Mouse (Mus musculus) liver, embryonic 16.5 days (tissue): ENCODE data around the gene Suox. TPM values are rescaled to one million over a fixed set of nuclear protein-coding genes. Genes with fewer than 3 reads are reported as not detected.
A peak's percentile ranks its signal among the peaks of the same experiment; 100 is the strongest.

Source experiments
- ATAC-seq: fragments of 200-750 bp; cut with Nextera tagmentation; 2 replicates; pipeline ENCODE4 v1.8.0; 2017; ENCODE audit warnings: low read depth, mild to moderate bottlenecking, moderate number of reproducible peaks, moderate library complexity
- H3K27ac ChIP-seq: fragments of 300-500 bp; sonication (generic); 2 replicates; pipeline ENCODE4 v1.5.1; 2014; ENCODE audit warnings: mild to moderate bottlenecking, low read length
- H3K27me3 ChIP-seq: fragments of 300-500 bp; sonication (generic); 2 replicates; pipeline ENCODE4 v1.6.1; 2014; ENCODE audit warnings: low read depth, low read length, mixed read lengths; ENCODE audit not compliant: control insufficient read depth, insufficient read depth
- H3K36me3 ChIP-seq: fragments of 300-500 bp; sonication (generic); 2 replicates; pipeline ENCODE4 v1.6.1; 2014; ENCODE audit warnings: mild to moderate bottlenecking; ENCODE audit not compliant: control insufficient read depth, insufficient read depth
- H3K4me1 ChIP-seq: fragments of 300-500 bp; sonication (generic); 2 replicates; pipeline ENCODE4 v1.6.1; 2014; ENCODE audit warnings: low read depth, low read length, mixed read lengths; ENCODE audit not compliant: control insufficient read depth
- H3K4me2 ChIP-seq: fragments of 300-500 bp; sonication (generic); 2 replicates; pipeline ENCODE4 v1.6.1; 2014; ENCODE audit warnings: low read depth, low read length, mixed read lengths
- H3K4me3 ChIP-seq: fragments of 300-500 bp; sonication (generic); 2 replicates; pipeline ENCODE4 v1.5.1; 2014; ENCODE audit warnings: low read depth, mild to moderate bottlenecking, low read length
- H3K9ac ChIP-seq: fragments of 300-500 bp; sonication (generic); 2 replicates; pipeline ENCODE4 v1.6.1; 2014; ENCODE audit warnings: low read depth, low read length
- H3K9me3 ChIP-seq: fragments of 300-500 bp; sonication (generic); replicated peaks from 2 replicates; pipeline ENCODE4 v1.6.1; 2016; ENCODE audit warnings: low read length; ENCODE audit not compliant: control insufficient read depth
- WGBS: fragments of 180-500 bp; shearing (Covaris S2); extraction: QIAGEN DNeasy Blood & Tissue Kit; methylation state at CpG from one replicate; pipeline ENCODE4 v1.1.7; 2014; ENCODE audit not compliant: insufficient replicate concordance; 5-methylcytosine and 5-hydroxymethylcytosine counted together
- polyA plus RNA-seq: library from polyadenylated mRNA; unstranded; fragments of >200 nt; fragmentation: Nextera tagmentation; extraction: Ambion mirVana; gene quantifications from 2 replicates; pipeline ENCODE4 v1.2.1, GENCODE M21; 2015

The Suox gene
- polyA plus RNA-seq, 1 experiment from 2014 or later, result 12.5 TPM

GRCm38 (mm10) chr10:128699611-128700010 is 25.7 kb upstream of the Suox start:
- peaks cover 31% of the 10 kb centered on the region for H3K4me1 ChIP-seq
- H3K27ac ChIP-seq, result no peak overlapping the region; the same call in 1 of the 2 replicates
- H3K4me3 ChIP-seq, result no peak overlapping the region
- no peak overlapping the region for H3K4me2 ChIP-seq
- no peak overlapping the region for H3K9ac ChIP-seq
- ATAC-seq, result no peak
- no peaks in the 10 kb centered on the region for H3K27me3 ChIP-seq
- no peaks in the 10 kb centered on the region for H3K9me3 ChIP-seq
- H3K36me3 ChIP-seq, result peaks cover 24% of the 10 kb centered on the region
- WGBS, result 36% methylated on average over 11 of the region's 11 CpGs

GRCm38 (mm10) chr10:128699006-128699405 is 25.1 kb upstream of the Suox start:
- H3K36me3 ChIP-seq, result peaks cover 24% of the 10 kb centered on the region
- 71% methylated on average over 5 of the region's 5 CpGs for WGBS
- H3K9me3 ChIP-seq, result no peaks in the 10 kb centered on the region
- H3K27ac ChIP-seq, result no peak overlapping the region
- H3K4me3 ChIP-seq, result no peak overlapping the region
- peaks cover 34% of the 10 kb centered on the region for H3K4me1 ChIP-seq
- no peak overlapping the region for H3K4me2 ChIP-seq
- no peaks in the 10 kb centered on the region for H3K27me3 ChIP-seq
- no peak for ATAC-seq
- H3K9ac ChIP-seq, result no peak overlapping the region

GRCm38 (mm10) chr10:128697072-128697725 is 23.3 kb upstream of the Suox start:
- no peak for ATAC-seq
- H3K4me1 ChIP-seq, result peaks cover 25% of the 10 kb centered on the region
- peaks cover 24% of the 10 kb centered on the region for H3K36me3 ChIP-seq
- no peak overlapping the region for H3K9ac ChIP-seq
- H3K4me3 ChIP-seq, result no peak overlapping the region
- no peaks in the 10 kb centered on the region for H3K9me3 ChIP-seq
- 85% methylated on average over 6 of the region's 6 CpGs for WGBS
- H3K27ac ChIP-seq, result peak overlapping the region; percentile 87
- no peaks in the 10 kb centered on the region for H3K27me3 ChIP-seq
- H3K4me2 ChIP-seq, result peak overlapping the region; percentile 59

- peak; percentile 96 for ATAC-seq
- peaks cover 25% of the 10 kb centered on the region for H3K4me1 ChIP-seq
- WGBS, result 1% methylated on average over 39 of the region's 40 CpGs
These were observed 22.3 kb upstream of the Suox start, which contains the start of gene Rab5b for GRCm38 (mm10) chr10:128695992-128696807. Gene Rab5b (minus strand): TSS chr10:128696264.

GRCm38 (mm10) chr10:128695411-128695991 is 21.6 kb upstream of the Suox start:
- H3K4me2 ChIP-seq, result peak overlapping the region; percentile 84
- H3K9me3 ChIP-seq, result no peaks in the 10 kb centered on the region
- ATAC-seq, result no peak
- no peaks in the 10 kb centered on the region for H3K27me3 ChIP-seq
- under 1% methylated on average over 22 of the region's 22 CpGs for WGBS
- peak overlapping the region; percentile 99 for H3K4me3 ChIP-seq
- H3K27ac ChIP-seq, result peak overlapping the region; percentile 98
- H3K36me3 ChIP-seq, result peaks cover 13% of the 10 kb centered on the region
- H3K4me1 ChIP-seq, result peaks cover 25% of the 10 kb centered on the region
- peak overlapping the region; percentile 100 for H3K9ac ChIP-seq

More at GRCm38 (mm10) chr10:128695992-128696807, 22.3 kb upstream of the Suox start, which contains the start of gene Rab5b:
- Histone ChIP-seq H3K27ac (peak within 1 kb of the TSS; percentile 98), H3K4me2 (peak within 1 kb of the TSS; percentile 84), H3K9ac (peak within 1 kb of the TSS; percentile 100), H3K9me3 (no peaks in the 10 kb centered on the region), H3K4me3 (peak within 1 kb of the TSS; percentile 99), H3K27me3 (no peaks in the 10 kb centered on the region), H3K36me3 (peaks cover 19% of the 10 kb centered on the region)

- Histone ChIP-seq H3K9ac (peak overlapping the region; percentile 74), H3K4me2 (peak overlapping the region; percentile 91), H3K9me3 (no peaks in the 10 kb centered on the region), H3K4me3 (peak overlapping the region; percentile 82), H3K27ac (peak overlapping the region; percentile 16; the same call in 1 of the 2 replicates), H3K4me1 (peaks cover 11% of the 10 kb centered on the region), H3K36me3 (no peaks in the 10 kb centered on the region; the same call in 1 of the 2 replicates), H3K27me3 (peaks cover 17% of the 10 kb centered on the region)
- ATAC-seq, result no peak
- WGBS, result under 1% methylated on average over 9 of the region's 9 CpGs
These were observed 666 bp upstream of the Suox start for GRCm38 (mm10) chr10:128674469-128675008.

GRCm38 (mm10) chr10:128671148-128671547 is 2.7 kb downstream of the Suox start:
- Histone ChIP-seq H3K27ac (no peak overlapping the region), H3K36me3 (no peaks in the 10 kb centered on the region), H3K4me1 (peaks cover 19% of the 10 kb centered on the region), H3K9me3 (no peaks in the 10 kb centered on the region), H3K4me3 (no peak overlapping the region), H3K9ac (no peak overlapping the region), H3K27me3 (peaks cover 33% of the 10 kb centered on the region), H3K4me2 (no peak overlapping the region)
- ATAC-seq, result no peak
- 87% methylated on average over 9 of the region's 9 CpGs for WGBS

- H3K4me3 ChIP-seq, result peak overlapping the region; percentile 60
- H3K4me2 ChIP-seq, result peak overlapping the region; percentile 76
- 2% methylated on average over 42 of the region's 42 CpGs for WGBS
- no peaks in the 10 kb centered on the region for H3K9me3 ChIP-seq
- no peak overlapping the region for H3K27ac ChIP-seq
- ATAC-seq, result no peak
- peaks cover 33% of the 10 kb centered on the region for H3K4me1 ChIP-seq
- peaks cover 33% of the 10 kb centered on the region for H3K27me3 ChIP-seq
- no peaks in the 10 kb centered on the region for H3K36me3 ChIP-seq
- peak overlapping the region; percentile 36; the same call in 1 of the 2 replicates for H3K9ac ChIP-seq
These were observed 4.8 kb downstream of the Suox start for GRCm38 (mm10) chr10:128668790-128669672.
